Mouse (Mus musculus) forebrain, postnatal 0 days (tissue): ENCODE results near the gene Tbc1d30. TPM values are rescaled to one million over a fixed set of nuclear protein-coding genes. Genes with fewer than 3 reads are reported as not detected.

ENCODE experiments used
- ATAC-seq: fragments of 200-750 bp; cut with Nextera tagmentation; 2 replicates; pipeline ENCODE4 v1.8.0; 2017; ENCODE audit warnings: mild to moderate bottlenecking, moderate library complexity
- DNase-seq: peaks from one replicate; pipeline ENCODE4 v3.0.0-alpha.2; 2015
- H3K27ac ChIP-seq: fragments of 300-500 bp; sonication (generic); 2 replicates; pipeline ENCODE4 v1.5.1; 2014; ENCODE audit warnings: low read depth, mild to moderate bottlenecking, antibody characterized with exemption, low read length, moderate library complexity, mixed read lengths
- H3K27me3 ChIP-seq: fragments of 300-500 bp; sonication (generic); 2 replicates; pipeline ENCODE4 v1.6.1; 2014; ENCODE audit warnings: mild to moderate bottlenecking, low read length, mixed read lengths; ENCODE audit not compliant: insufficient read depth
- H3K36me3 ChIP-seq: fragments of 300-500 bp; sonication (generic); 2 replicates; pipeline ENCODE4 v1.6.1; 2014; ENCODE audit warnings: mild to moderate bottlenecking, moderate library complexity; ENCODE audit not compliant: insufficient read depth
- H3K4me1 ChIP-seq: fragments of 300-500 bp; sonication (generic); 2 replicates; pipeline ENCODE4 v1.6.1; 2014; ENCODE audit warnings: antibody characterized with exemption; ENCODE audit not compliant: insufficient read depth
- H3K4me2 ChIP-seq: fragments of 300-500 bp; sonication (generic); 2 replicates; pipeline ENCODE4 v1.6.1; 2014; ENCODE audit warnings: low read depth, mild to moderate bottlenecking, moderate library complexity
- H3K4me3 ChIP-seq: fragments of 300-500 bp; sonication (generic); 2 replicates; pipeline ENCODE4 v1.5.1; 2014; ENCODE audit warnings: low read depth, low read length, mixed read lengths
- H3K9ac ChIP-seq: fragments of 300-500 bp; sonication (generic); 2 replicates; pipeline ENCODE4 v1.6.1; 2014; ENCODE audit warnings: mild to moderate bottlenecking
- H3K9me3 ChIP-seq: fragments of 300-500 bp; sonication (generic); 2 replicates; pipeline ENCODE4 v1.6.1; 2016; ENCODE audit warnings: low read length
- CTCF ChIP-seq: sonication (generic); IDR thresholded peaks from 2 replicates; pipeline ENCODE4 v1.5.1; 2016; ENCODE audit warnings: antibody characterized with exemption, control low read depth, low read depth
- WGBS: fragments of 180-500 bp; shearing (Covaris S2); extraction: QIAGEN DNeasy Blood & Tissue Kit; methylation state at CpG from one replicate; pipeline ENCODE4 v1.1.7; 2014; 5-methylcytosine and 5-hydroxymethylcytosine counted together
- polyA plus RNA-seq: library from polyadenylated mRNA; unstranded; fragments of >200 nt; fragmentation: Nextera tagmentation; extraction: Ambion mirVana; gene quantifications from 2 replicates; pipeline ENCODE4 v1.2.1, GENCODE M21; 2015
- total RNA-seq: library from RNA; depleted of rRNA; stranded (reverse); fragments of >200 nt; gene quantifications from 2 replicates; pipeline ENCODE4 v1.2.3, GENCODE M21; 2014

Tbc1d30 gene
- total and polyA plus RNA-seq, 2 experiments from 2014 or later = 7.5 to 36.0 TPM

DNA sequence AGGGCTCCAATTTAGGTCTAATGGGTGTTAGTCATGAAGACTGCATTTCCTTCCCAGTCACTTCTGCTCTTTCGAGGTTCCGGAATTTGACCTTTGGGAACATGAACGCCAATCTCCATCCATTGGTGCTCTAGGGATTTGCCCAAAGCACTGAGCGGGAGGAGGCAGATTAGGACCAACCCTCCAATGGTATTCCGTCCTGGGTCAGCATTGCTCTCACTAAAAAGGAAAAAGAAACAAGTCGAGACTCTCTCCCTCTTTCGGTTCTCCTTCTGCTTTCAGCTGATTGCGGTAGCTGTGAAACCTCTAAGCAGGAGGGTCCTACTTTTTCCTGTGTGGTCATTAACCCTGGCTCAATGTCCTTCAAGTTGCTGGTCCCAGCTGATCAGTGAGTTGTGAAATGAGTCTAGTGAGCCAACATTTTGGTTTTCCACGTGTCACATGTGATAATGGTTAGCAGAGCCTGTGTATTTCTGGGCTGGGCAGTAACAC, 14.7 kb upstream of the Tbc1d30 start:
- Histone ChIP-seq H3K4me3 (peak overlapping the region; percentile 94), H3K4me2 (peak overlapping the region; percentile 95), H3K27me3 (no peaks in the 10 kb centered on the region), H3K36me3 (peaks cover 5% of the 10 kb centered on the region; the same call in 1 of the 2 replicates), H3K4me1 (peaks cover 11% of the 10 kb centered on the region; the same call in 1 of the 2 replicates), H3K9me3 (no peaks in the 10 kb centered on the region), H3K27ac (no peak overlapping the region), H3K9ac (peak overlapping the region; percentile 86)
- 13% methylated on average over 9 of the region's 9 CpGs for WGBS
- ATAC-seq (no peak), DNase-seq (no peak)
- no peak for TF ChIP-seq CTCF

GRCm38 (mm10) chr10:121364801-121365564, 13.9 kb upstream of the Tbc1d30 start, which contains the start of gene Gns:
Gene Gns, plus strand, starts transcription at chr10:121365090.
- H3K4me2 ChIP-seq = peak within 1 kb of the TSS; percentile 95
- H3K4me3 ChIP-seq = peak within 1 kb of the TSS; percentile 94
- under 1% methylated on average over 72 of the region's 72 CpGs for WGBS
- ATAC-seq (peak; percentile 97), DNase-seq (peak; percentile 89)
- peaks cover under 1% of the 10 kb centered on the region; the same call in 1 of the 2 replicates for H3K36me3 ChIP-seq
- H3K9me3 ChIP-seq = no peaks in the 10 kb centered on the region
- no peaks in the 10 kb centered on the region for H3K27me3 ChIP-seq
- H3K27ac ChIP-seq = peak within 1 kb of the TSS; percentile 45; the same call in 1 of the 2 replicates
- peak within 1 kb of the TSS; percentile 86 for H3K9ac ChIP-seq
- no peak; the same call in 1 of the 2 replicates for TF ChIP-seq CTCF
- peaks cover 11% of the 10 kb centered on the region; the same call in 1 of the 2 replicates for H3K4me1 ChIP-seq

- no peak for TF ChIP-seq CTCF
- 26% methylated on average over 15 of the region's 15 CpGs for WGBS
- H3K27me3 ChIP-seq = no peaks in the 10 kb centered on the region
- H3K4me3 ChIP-seq = peak overlapping the region; percentile 94
- H3K27ac ChIP-seq = no peak overlapping the region
- H3K9me3 ChIP-seq = no peaks in the 10 kb centered on the region
- ATAC-seq (no peak), DNase-seq (no peak)
- H3K9ac ChIP-seq = peak overlapping the region; percentile 86; the same call in 1 of the 2 replicates
- no peaks in the 10 kb centered on the region for H3K36me3 ChIP-seq
- peaks cover 11% of the 10 kb centered on the region; the same call in 1 of the 2 replicates for H3K4me1 ChIP-seq
- H3K4me2 ChIP-seq = peak overlapping the region; percentile 95
Observed at GRCm38 (mm10) chr10:121364306-121364705, 13.2 kb upstream of the Tbc1d30 start.

DNA sequence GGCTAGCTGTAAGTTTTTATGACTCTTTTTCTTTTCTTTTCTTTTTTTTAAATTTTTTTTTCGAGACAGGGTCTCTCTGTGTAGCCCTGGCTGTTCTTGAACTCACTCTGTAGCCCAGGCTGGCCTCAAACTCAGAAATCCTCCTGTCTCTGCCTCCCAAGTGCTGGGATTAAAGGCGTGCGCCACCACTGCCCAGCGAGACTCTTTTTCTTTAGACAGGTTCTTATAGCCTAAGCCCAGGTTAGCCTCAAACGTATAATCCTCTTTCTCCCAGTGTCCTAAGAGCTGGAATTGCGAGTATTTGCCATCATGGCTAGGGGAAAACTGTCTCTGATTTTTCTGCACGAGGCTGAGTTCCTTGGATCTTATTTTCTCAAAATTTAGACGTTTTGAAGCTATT, 12.1 kb upstream of the Tbc1d30 start:
- H3K9ac ChIP-seq = no peak overlapping the region
- 81% methylated on average over 8 of the region's 8 CpGs for WGBS
- no peak overlapping the region for H3K27ac ChIP-seq
- H3K4me1 ChIP-seq = peaks cover 11% of the 10 kb centered on the region; the same call in 1 of the 2 replicates
- ATAC-seq (no peak), DNase-seq (no peak)
- H3K27me3 ChIP-seq = no peaks in the 10 kb centered on the region
- no peaks in the 10 kb centered on the region for H3K36me3 ChIP-seq
- no peak overlapping the region for H3K4me3 ChIP-seq
- TF ChIP-seq CTCF = no peak
- H3K9me3 ChIP-seq = no peaks in the 10 kb centered on the region
- no peak overlapping the region for H3K4me2 ChIP-seq

DNA sequence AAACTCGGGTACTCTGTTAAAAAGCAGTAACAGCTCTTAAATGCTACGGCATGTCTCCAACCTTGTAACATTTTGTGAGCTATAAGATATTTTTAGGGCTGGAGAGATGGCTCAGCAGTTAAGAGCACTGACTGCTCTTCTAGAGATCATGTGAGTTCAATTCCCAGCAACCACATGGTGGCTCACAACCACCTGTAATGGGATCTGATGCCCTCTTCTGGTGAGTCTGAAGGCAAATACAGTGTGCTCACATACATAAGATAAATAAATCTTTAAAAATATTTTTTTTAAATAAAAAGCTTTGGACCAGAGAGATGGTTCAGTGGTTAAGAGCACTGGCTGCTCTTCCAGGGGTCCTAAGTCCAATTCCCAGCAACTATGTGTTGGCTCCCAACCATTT, 9.3 kb upstream of the Tbc1d30 start:
- 91% methylated on average over 2 of the region's 2 CpGs for WGBS
- ATAC-seq (no peak), DNase-seq (no peak)
- Histone ChIP-seq H3K9me3 (no peaks in the 10 kb centered on the region), H3K27ac (no peak overlapping the region), H3K4me3 (no peak overlapping the region), H3K4me1 (0 out of 2 replicates have a peak, but pooled peaks cover 4% of the 10 kb centered on the region), H3K27me3 (no peaks in the 10 kb centered on the region), H3K4me2 (no peak overlapping the region), H3K9ac (no peak overlapping the region), H3K36me3 (no peaks in the 10 kb centered on the region)
- TF ChIP-seq CTCF = no peak

DNA sequence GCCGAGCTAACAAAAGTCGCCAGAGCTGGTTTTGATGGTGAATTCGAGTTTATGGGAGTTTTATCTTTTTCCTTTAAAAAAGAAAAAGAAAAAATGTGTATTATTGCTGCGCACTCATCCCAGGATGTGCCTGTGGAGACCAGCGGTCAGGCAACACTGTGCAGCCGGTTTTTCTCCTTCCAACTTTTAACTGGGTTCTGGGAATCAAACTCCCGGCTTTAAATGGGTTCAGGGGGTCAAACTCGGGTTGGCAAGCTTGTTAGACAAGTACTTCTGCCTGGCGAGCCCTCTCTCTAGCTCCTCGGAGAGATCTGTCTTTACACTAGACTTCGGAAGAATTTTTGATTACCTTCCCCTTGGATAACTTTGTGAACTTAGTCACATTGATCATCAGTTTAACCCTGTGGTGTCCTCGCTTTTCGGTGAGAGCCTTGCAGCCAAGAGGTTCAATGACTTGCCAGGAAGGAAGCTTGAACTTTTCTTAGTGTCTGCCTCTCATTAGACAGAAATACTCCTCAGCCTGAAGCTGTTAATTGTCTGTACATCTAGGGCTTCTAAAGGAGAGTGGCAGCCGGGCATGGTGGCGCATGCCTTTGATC, 713 bp upstream of the Tbc1d30 start:
- Histone ChIP-seq H3K9ac (no peak overlapping the region), H3K27me3 (peaks cover 5% of the 10 kb centered on the region), H3K27ac (no peak overlapping the region), H3K4me1 (peaks cover 7% of the 10 kb centered on the region; the same call in 1 of the 2 replicates), H3K9me3 (no peaks in the 10 kb centered on the region), H3K4me2 (peak overlapping the region; percentile 88), H3K36me3 (no peaks in the 10 kb centered on the region), H3K4me3 (peak overlapping the region; percentile 44)
- no peak for ATAC-seq
- WGBS = 32% methylated on average over 15 of the region's 15 CpGs
- TF ChIP-seq CTCF = no peak
- DNase-seq = no peak
